Mouse (Mus musculus): Measurements from ENCODE around the gene Rabl6. TPM values are rescaled to one million over a fixed set of nuclear protein-coding genes. Genes with fewer than 3 reads are reported as not detected.

Gene Rabl6
- 25.0 TPM for polyA plus RNA-seq (2014; fragmentation: Illumina TruSeq; extraction: RNeasy Lipid Tissue Mini Kit (QIAGEN cat#74804); ENCODE audit: low read depth, low replicate concordance)

DNA sequence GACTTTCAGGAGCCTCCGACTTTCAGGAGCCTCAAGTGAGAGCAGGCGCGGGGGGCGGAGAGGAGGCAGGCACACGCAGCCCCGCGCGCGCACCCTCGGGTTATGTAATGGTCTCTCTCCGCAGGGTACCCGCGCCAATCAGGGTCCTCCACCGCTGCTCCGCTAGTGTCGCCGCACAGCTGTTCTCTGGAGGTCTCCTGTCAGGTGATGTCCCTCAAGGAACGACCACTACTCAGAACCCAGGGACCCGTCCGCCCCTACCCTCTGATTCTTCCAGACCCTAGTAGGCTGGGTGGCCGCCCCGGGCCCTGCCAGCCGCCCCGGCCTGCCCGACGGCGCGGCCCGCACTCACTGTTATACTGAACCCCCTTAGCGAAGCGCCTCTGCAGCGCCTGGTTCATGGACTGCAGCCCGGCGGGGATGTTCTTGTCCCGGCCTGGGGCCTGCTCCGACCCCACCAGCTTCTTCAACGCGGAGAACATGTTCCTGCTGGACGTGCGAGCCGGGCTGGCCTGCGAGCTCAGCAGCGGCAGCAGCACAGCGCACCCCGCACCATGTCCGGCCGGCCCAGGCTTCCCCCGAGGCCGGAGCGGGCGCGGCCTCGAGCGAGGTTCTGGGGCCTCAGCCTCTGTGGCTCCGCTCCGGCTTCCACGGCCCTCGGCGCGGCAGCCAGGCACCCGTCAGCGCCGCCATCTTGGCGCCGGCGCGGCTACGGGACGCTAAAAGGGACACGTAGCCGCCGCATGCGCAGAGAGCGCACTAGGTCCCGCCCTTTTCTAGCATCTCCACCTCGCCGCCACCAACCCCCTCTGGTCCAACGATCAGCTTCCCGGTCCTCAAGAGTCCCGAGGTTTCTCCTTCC is at the start of gene Rabl6:
Rabl6 (minus strand) TSS at position 761 of the 862 bp plus-strand sequence.

DNA sequence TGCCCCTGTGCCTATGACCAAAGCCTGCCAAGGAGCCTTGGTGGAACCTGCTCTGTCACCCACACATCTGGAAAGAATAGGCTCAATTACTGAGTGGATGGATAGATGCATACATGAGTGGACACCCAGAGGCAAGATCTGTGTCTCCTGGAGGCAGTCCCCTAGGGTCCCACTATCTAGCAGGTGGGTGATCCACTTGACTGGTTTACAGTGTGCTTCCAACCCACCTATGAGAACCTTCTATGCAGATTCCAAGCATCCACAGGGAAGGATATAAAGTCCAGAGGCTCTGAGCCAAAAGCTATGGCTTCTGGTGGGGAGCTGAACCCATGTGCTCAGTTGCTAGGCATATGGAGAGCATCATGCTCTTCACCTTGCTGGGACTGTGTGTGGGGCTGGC is 49.3 kb upstream of the Rabl6 start, which contains the start of gene Lcn5:
Lcn5 (plus strand) TSS at position 301 of the 400 bp plus-strand sequence.

DNA sequence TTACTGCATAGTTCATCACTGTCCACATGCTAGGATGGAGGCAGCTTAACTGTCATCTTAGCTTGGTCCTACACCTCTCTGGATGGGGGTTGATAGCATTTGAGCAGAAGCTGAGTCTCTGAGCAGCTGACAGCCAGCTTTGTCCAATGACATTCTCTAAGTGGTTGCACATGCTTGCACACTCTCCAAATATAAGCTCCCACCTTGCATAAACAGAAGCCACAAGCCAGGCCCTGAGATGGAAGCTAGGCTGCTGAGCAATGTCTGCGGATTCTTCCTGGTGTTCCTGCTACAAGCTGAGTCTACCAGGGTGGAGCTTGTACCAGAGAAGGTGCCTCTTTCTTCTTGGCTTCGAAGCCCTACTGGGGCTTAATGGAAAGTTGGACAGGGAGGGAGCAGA is 44.6 kb upstream of the Rabl6 start, which contains the start of gene Lcn8:
Lcn8 (plus strand) TSS at position 219 of the 400 bp plus-strand sequence.

DNA sequence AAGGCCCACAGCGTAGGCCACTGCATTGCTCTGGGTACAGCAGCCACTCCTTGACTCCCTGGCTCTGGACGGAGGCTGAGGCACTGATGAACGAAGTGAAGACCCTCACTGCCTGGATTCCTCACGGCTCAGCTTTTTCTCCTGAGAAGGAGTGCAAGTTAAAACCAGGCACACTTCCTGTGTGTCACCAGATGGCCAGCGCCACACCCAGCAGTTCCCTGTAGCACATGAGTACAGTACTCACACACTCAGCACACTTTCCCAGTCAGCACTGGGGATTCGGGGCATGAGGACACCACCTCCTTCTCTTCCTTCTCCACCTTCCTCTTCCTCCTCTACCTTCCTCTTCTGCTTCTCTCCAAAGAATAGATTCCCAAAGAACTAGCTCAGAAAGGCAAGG is 19.5 kb upstream of the Rabl6 start, which contains the start of gene Fcna:
Fcna (minus strand) TSS at position 220 of the 400 bp plus-strand sequence.

DNA sequence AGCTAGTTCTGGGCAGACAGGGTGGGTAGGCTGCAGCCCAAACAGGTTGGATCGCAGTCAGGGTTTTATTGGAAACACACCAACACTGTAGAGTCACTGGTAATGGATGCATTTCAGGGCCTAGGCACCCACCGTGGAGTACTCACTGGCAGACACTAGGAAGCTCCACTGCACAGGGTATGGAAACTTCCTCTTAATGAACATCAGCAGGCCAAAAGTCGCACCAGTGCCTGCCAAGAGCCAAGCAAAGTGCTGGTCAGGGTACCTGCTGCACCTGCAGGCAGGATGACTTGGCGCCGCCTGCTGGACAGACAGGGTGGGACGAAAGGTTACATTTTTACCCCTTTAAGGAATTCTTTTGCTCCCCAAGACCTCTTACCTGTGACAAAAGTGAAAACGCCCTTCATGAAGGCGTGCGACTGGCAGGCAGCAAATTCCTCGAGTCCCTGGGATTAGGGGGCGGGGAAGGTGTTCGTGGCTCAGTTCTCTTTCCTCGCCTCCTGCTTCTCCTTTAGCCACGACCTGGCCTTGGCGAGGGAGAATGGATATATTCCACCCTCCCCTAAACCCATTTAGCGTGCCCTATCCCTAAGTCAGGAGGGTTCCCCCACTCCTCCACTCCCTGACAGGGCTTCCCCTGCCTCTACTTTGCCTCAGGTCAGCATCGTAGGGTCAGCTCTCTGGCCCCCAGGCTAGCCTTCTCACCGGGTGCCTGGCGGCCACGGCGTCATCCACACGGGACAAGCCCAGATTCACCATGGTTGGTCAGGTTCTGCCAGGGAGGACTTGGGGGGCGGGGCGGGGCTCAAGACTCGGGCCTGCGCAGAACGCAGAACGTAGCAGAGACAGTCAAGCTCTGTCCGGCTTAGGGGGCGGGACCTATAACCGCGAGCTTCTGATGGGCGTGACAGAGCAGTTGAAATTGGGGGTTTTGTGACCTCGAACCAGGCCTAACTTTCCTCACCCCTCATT is 13.2 kb upstream of the Rabl6 start, which contains the start of gene Tmem141:
Tmem141 (minus strand) TSS at position 777 of the 972 bp plus-strand sequence.

DNA sequence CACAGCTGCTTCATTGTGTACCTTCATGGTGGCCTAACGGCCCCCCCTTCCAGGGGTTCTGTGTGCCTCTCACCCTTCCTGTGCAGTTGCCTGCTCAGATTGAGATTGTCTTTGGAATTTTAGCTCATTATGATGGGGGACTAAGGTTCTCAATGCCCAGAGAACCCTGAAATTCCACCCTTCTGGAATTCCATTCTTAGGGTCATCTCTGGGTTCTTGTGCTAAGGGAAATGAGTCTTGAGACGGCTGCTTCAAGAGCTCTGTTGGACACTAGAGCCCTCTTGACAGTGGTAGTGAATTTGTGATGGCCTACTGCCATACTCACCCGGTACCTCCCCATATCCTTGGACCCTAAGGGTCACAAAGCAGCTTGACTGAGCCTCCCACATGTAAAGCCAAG is 9.3 kb upstream of the Rabl6 start, which contains the start of gene Ccdc183:
Ccdc183 (minus strand) TSS at position 101 of the 400 bp plus-strand sequence.

DNA sequence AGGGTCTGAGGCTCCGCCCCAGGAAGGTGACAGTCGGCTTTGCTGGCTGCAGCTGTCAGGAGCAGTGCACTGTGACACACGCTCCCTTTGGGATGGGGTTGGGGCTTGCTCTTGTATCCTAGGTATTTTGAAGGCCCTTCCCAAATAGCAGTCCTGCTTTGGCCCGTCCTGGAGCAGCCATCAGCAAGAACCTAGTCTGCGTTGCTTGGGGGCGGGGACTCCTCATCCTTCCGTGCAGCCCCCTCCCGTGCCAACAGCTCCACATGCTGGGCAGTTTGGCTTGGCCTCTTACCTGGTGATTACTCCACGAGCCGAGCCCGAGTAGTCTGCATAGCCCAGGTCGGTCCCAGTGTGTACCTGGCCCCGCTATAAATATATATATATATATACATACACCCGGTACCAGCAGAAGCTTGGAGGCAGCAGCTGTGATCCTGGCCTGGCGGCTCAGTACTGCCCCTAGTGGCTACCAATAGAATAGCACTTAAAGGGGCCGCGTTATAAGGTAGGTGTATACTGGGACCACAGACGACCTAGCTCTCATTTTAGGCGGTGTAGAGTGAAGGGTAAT is 26.9 kb downstream of the Rabl6 start, which contains the start of gene Ajm1:
Ajm1 (minus strand) TSS at position 464 of the 571 bp plus-strand sequence.

DNA sequence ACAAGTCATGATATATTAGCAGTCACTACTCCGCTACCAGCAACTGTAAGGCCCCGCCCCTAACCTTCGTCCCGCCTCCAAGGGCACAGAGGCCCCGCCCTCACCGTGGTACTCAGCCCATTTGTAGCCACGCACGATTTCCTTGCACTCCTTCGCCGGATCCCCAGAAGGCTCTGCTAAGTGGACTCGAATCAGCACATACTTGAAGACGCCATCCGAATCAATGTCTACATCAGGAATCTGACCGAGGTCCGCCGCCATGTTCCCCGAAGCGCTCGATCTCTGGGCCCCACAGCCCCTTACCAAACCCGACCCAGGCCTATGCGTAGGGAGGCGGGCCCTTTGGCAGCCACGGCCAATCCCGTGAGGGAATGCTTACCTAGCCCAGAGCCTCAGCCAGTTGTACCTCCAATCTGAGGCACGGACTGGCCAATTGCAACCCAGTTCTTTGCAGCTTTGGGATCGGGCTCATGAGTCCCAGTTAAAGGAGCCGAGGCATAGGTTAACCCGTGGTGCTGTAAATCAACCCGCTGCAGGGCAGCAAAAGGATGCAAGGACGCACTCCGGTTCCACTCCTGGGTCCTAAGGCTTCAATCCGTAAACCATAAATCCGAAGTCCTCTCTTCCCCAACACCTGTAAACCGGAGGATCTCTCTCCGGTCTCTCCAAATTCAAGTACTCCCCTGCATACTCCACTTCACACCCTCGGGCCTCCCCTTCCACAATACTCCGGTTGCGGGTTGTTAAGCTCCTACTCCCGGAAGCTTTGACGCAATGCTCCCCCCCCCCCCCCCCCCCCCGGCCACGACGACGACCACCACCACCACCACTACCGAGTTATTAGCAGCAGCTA is 33.5 kb downstream of the Rabl6 start, which contains the start of the genes Mamdc4 and Phpt1:
Mamdc4 (minus strand) TSS at position 267 of the 853 bp plus-strand sequence.
Phpt1 (minus strand) TSS at position 646 of the 853 bp plus-strand sequence.

DNA sequence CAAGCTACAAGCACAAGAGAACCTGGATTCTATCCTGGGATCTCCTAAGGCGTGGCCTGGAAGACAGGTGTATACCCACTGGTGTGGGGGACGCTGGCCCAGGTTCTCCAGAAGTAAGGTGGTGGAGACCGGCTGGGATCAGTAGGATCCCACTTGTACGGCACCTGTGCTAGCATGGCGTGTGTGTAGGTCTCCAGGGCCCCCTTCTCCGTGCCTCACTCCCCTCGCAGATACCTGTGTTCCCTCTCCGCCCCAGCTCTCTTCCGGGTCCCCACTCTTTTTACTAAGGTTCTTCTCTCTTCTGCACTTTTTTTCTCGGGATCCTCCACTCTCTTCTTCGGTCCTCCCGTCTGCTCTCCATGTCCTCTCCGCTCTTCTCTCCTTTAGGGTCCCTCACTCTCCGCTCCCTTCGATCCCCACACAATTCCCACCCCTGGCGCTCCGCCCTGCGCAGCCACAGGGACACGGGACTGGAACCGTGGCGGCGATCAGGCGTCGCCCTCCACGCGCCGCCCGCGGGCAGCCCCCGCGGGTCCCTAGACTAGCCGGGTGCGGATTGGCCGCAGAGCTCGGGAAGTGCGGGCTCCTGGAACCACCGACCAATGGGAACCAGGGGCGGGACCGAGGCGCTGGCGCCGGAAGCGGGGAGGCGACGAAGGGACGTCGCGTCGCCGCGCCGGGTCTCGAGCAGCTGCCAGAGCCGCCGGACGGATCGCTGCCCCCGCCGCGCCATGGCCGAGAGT is 50.9 kb downstream of the Rabl6 start, which contains the start of gene Edf1:
Edf1 (plus strand) TSS at position 627 of the 743 bp plus-strand sequence.

DNA sequence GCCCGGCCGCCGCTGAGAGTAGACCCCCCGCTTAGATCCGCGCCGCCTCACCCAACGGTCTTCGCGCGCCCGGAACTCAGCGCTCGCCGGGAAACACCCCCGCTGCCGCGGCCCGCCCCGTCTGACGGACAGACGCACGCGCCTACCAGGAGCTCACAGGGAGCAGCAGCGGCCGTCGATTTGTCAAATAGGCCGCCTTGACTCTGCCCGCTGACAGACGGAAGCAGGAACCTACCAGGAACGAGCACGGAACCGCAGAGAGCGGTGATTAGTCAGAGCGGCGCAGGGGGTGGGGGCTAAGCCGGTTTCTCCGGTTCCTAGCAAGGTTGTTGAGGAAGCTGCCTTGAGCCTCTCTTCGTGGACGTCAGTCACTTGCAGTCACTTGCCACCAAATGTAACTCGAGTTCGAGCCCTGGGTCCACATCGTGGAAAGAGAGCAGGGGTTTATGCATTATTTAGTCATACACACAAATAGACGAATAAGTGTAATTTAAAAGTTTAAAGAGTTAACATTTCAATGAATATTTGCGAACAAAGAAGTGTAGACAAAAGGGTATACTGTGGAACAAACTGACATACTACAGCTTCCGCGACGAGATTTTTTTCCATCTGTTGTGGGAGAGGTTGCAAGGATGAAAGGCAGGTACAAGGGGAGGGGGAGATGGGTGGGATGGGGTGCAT is 61.4 kb downstream of the Rabl6 start, which contains the start of gene Traf2:
Traf2 (minus strand) TSS at position 130 of the 681 bp plus-strand sequence.

Other genes starting within 250 kb of the Rabl6 start
- 0.10 TPM for gene Uap1l1, start 242.8 kb downstream of the Rabl6 start, polyA plus RNA-seq (2014; fragmentation: Illumina TruSeq; extraction: RNeasy Lipid Tissue Mini Kit (QIAGEN cat#74804); ENCODE audit: low read depth, low replicate concordance)
- gene Sapcd2, start 236.2 kb downstream of the Rabl6 start, polyA plus RNA-seq (2014; fragmentation: Illumina TruSeq; extraction: RNeasy Lipid Tissue Mini Kit (QIAGEN cat#74804); ENCODE audit: low read depth, low replicate concordance) = 0.06 TPM
- gene Entpd2, start 212.6 kb downstream of the Rabl6 start, polyA plus RNA-seq (2014; fragmentation: Illumina TruSeq; extraction: RNeasy Lipid Tissue Mini Kit (QIAGEN cat#74804); ENCODE audit: low read depth, low replicate concordance) = 0.10 TPM
- gene Npdc1, start 209.2 kb downstream of the Rabl6 start, polyA plus RNA-seq (2014; fragmentation: Illumina TruSeq; extraction: RNeasy Lipid Tissue Mini Kit (QIAGEN cat#74804); ENCODE audit: low read depth, low replicate concordance) = 0.70 TPM
- not detected for gene Fut7, start 185.3 kb downstream of the Rabl6 start, polyA plus RNA-seq (2014; fragmentation: Illumina TruSeq; extraction: RNeasy Lipid Tissue Mini Kit (QIAGEN cat#74804); ENCODE audit: low read depth, low replicate concordance)
- 0.34 TPM for gene Abca2, start 179.8 kb downstream of the Rabl6 start, polyA plus RNA-seq (2014; fragmentation: Illumina TruSeq; extraction: RNeasy Lipid Tissue Mini Kit (QIAGEN cat#74804); ENCODE audit: low read depth, low replicate concordance)
- not detected for gene Clic3, start 151.7 kb downstream of the Rabl6 start, polyA plus RNA-seq (2014; fragmentation: Illumina TruSeq; extraction: RNeasy Lipid Tissue Mini Kit (QIAGEN cat#74804); ENCODE audit: low read depth, low replicate concordance)
- 2.9 TPM for gene Paxx, start 147.4 kb downstream of the Rabl6 start, polyA plus RNA-seq (2014; fragmentation: Illumina TruSeq; extraction: RNeasy Lipid Tissue Mini Kit (QIAGEN cat#74804); ENCODE audit: low read depth, low replicate concordance)
- gene Ptgds, start 138.5 kb downstream of the Rabl6 start, polyA plus RNA-seq (2014; fragmentation: Illumina TruSeq; extraction: RNeasy Lipid Tissue Mini Kit (QIAGEN cat#74804); ENCODE audit: low read depth, low replicate concordance) = 27.8 TPM
- not detected for gene Lcn12, start 114.6 kb downstream of the Rabl6 start, polyA plus RNA-seq (2014; fragmentation: Illumina TruSeq; extraction: RNeasy Lipid Tissue Mini Kit (QIAGEN cat#74804); ENCODE audit: low read depth, low replicate concordance)
- gene Fbxw5, start 107.8 kb downstream of the Rabl6 start, polyA plus RNA-seq (2014; fragmentation: Illumina TruSeq; extraction: RNeasy Lipid Tissue Mini Kit (QIAGEN cat#74804); ENCODE audit: low read depth, low replicate concordance) = 6.6 TPM
- gene C8g, start 106.8 kb downstream of the Rabl6 start, polyA plus RNA-seq (2014; fragmentation: Illumina TruSeq; extraction: RNeasy Lipid Tissue Mini Kit (QIAGEN cat#74804); ENCODE audit: low read depth, low replicate concordance) = 7.9 TPM
- gene Traf2, start 61.6 kb downstream of the Rabl6 start, polyA plus RNA-seq (2014; fragmentation: Illumina TruSeq; extraction: RNeasy Lipid Tissue Mini Kit (QIAGEN cat#74804); ENCODE audit: low read depth, low replicate concordance) = 1.1 TPM
- gene Edf1, start 50.7 kb downstream of the Rabl6 start, polyA plus RNA-seq (2014; fragmentation: Illumina TruSeq; extraction: RNeasy Lipid Tissue Mini Kit (QIAGEN cat#74804); ENCODE audit: low read depth, low replicate concordance) = 3.7 TPM
- 1.2 TPM for gene Mamdc4, start 33.7 kb downstream of the Rabl6 start, polyA plus RNA-seq (2014; fragmentation: Illumina TruSeq; extraction: RNeasy Lipid Tissue Mini Kit (QIAGEN cat#74804); ENCODE audit: low read depth, low replicate concordance)
- 3.4 TPM for gene Phpt1, start 33.3 kb downstream of the Rabl6 start, polyA plus RNA-seq (2014; fragmentation: Illumina TruSeq; extraction: RNeasy Lipid Tissue Mini Kit (QIAGEN cat#74804); ENCODE audit: low read depth, low replicate concordance)
- gene Ajm1, start 26.8 kb downstream of the Rabl6 start, polyA plus RNA-seq (2014; fragmentation: Illumina TruSeq; extraction: RNeasy Lipid Tissue Mini Kit (QIAGEN cat#74804); ENCODE audit: low read depth, low replicate concordance) = not detected
- gene Ccdc183, start 9.2 kb upstream of the Rabl6 start, polyA plus RNA-seq (2014; fragmentation: Illumina TruSeq; extraction: RNeasy Lipid Tissue Mini Kit (QIAGEN cat#74804); ENCODE audit: low read depth, low replicate concordance) = 88.5 TPM
- 2.3 TPM for gene Tmem141, start 13.5 kb upstream of the Rabl6 start, polyA plus RNA-seq (2014; fragmentation: Illumina TruSeq; extraction: RNeasy Lipid Tissue Mini Kit (QIAGEN cat#74804); ENCODE audit: low read depth, low replicate concordance)
- not detected for gene Fcna, start 19.5 kb upstream of the Rabl6 start, polyA plus RNA-seq (2014; fragmentation: Illumina TruSeq; extraction: RNeasy Lipid Tissue Mini Kit (QIAGEN cat#74804); ENCODE audit: low read depth, low replicate concordance)
- not detected for gene Lcn8, start 44.6 kb upstream of the Rabl6 start, polyA plus RNA-seq (2014; fragmentation: Illumina TruSeq; extraction: RNeasy Lipid Tissue Mini Kit (QIAGEN cat#74804); ENCODE audit: low read depth, low replicate concordance)
- gene Lcn5, start 49.4 kb upstream of the Rabl6 start, polyA plus RNA-seq (2014; fragmentation: Illumina TruSeq; extraction: RNeasy Lipid Tissue Mini Kit (QIAGEN cat#74804); ENCODE audit: low read depth, low replicate concordance) = not detected
- not detected for gene Lcn6, start 68.3 kb upstream of the Rabl6 start, polyA plus RNA-seq (2014; fragmentation: Illumina TruSeq; extraction: RNeasy Lipid Tissue Mini Kit (QIAGEN cat#74804); ENCODE audit: low read depth, low replicate concordance)
- not detected for gene Lcn10, start 74.2 kb upstream of the Rabl6 start, polyA plus RNA-seq (2014; fragmentation: Illumina TruSeq; extraction: RNeasy Lipid Tissue Mini Kit (QIAGEN cat#74804); ENCODE audit: low read depth, low replicate concordance)
- gene Obp2a, start 91.5 kb upstream of the Rabl6 start, polyA plus RNA-seq (2014; fragmentation: Illumina TruSeq; extraction: RNeasy Lipid Tissue Mini Kit (QIAGEN cat#74804); ENCODE audit: low read depth, low replicate concordance) = not detected
- 1.2 TPM for gene Bmyc, start 98.2 kb upstream of the Rabl6 start, polyA plus RNA-seq (2014; fragmentation: Illumina TruSeq; extraction: RNeasy Lipid Tissue Mini Kit (QIAGEN cat#74804); ENCODE audit: low read depth, low replicate concordance)
- gene Obp2b, start 128.5 kb upstream of the Rabl6 start, polyA plus RNA-seq (2014; fragmentation: Illumina TruSeq; extraction: RNeasy Lipid Tissue Mini Kit (QIAGEN cat#74804); ENCODE audit: low read depth, low replicate concordance) = not detected
- gene Lcn3, start 157.0 kb upstream of the Rabl6 start, polyA plus RNA-seq (2014; fragmentation: Illumina TruSeq; extraction: RNeasy Lipid Tissue Mini Kit (QIAGEN cat#74804); ENCODE audit: low read depth, low replicate concordance) = not detected
- not detected for gene Lcn11, start 168.5 kb upstream of the Rabl6 start, polyA plus RNA-seq (2014; fragmentation: Illumina TruSeq; extraction: RNeasy Lipid Tissue Mini Kit (QIAGEN cat#74804); ENCODE audit: low read depth, low replicate concordance)
- gene Gm13539, start 173.7 kb upstream of the Rabl6 start, polyA plus RNA-seq (2014; fragmentation: Illumina TruSeq; extraction: RNeasy Lipid Tissue Mini Kit (QIAGEN cat#74804); ENCODE audit: low read depth, low replicate concordance) = 3.1 TPM
- gene Glt6d1, start 207.3 kb upstream of the Rabl6 start, polyA plus RNA-seq (2014; fragmentation: Illumina TruSeq; extraction: RNeasy Lipid Tissue Mini Kit (QIAGEN cat#74804); ENCODE audit: low read depth, low replicate concordance) = 58.7 TPM
- not detected for gene Lcn9, start 214.6 kb upstream of the Rabl6 start, polyA plus RNA-seq (2014; fragmentation: Illumina TruSeq; extraction: RNeasy Lipid Tissue Mini Kit (QIAGEN cat#74804); ENCODE audit: low read depth, low replicate concordance)
- gene Sohlh1, start 238.7 kb upstream of the Rabl6 start, polyA plus RNA-seq (2014; fragmentation: Illumina TruSeq; extraction: RNeasy Lipid Tissue Mini Kit (QIAGEN cat#74804); ENCODE audit: low read depth, low replicate concordance) = not detected